Mouse (Mus musculus): ENCODE measurements around the gene Ncs1.

- TF ChIP-seq GATA1 (IDR thresholded peaks at IDR 0.05; ENCODE audit: borderline replicate concordance, low read length) = no peak
- TF ChIP-seq FLI1 (IDR thresholded peaks at IDR 0.05; ENCODE audit: low read length) = no peak
Measured at GRCm38 (mm10) chr2:31208544-31209142, 37.0 kb upstream of the Ncs1 start.
